Mouse (Mus musculus) hindbrain, embryonic 16.5 days (tissue): ENCODE measurements around the gene Aifm2. TPM values are rescaled to one million over a fixed set of nuclear protein-coding genes. Genes with fewer than 3 reads are reported as not detected.

ENCODE experiments used
- ATAC-seq: fragments of 200-750 bp; cut with Nextera tagmentation; 2 replicates; pipeline ENCODE4 v1.8.0; 2017; ENCODE audit warnings: moderate TSS enrichment, moderate library complexity
- H3K27ac ChIP-seq: fragments of 300-500 bp; sonication (generic); 2 replicates; pipeline ENCODE4 v1.5.1; 2014; ENCODE audit warnings: low read depth, mild to moderate bottlenecking, control low read depth, low read length, moderate library complexity
- H3K27me3 ChIP-seq: fragments of 300-500 bp; sonication (generic); replicated peaks from 2 replicates; pipeline ENCODE4 v1.6.1; 2014; ENCODE audit warnings: low read length; ENCODE audit not compliant: control insufficient read depth, insufficient read depth
- H3K36me3 ChIP-seq: fragments of 300-500 bp; sonication (generic); 2 replicates; pipeline ENCODE4 v1.6.1; 2014; ENCODE audit warnings: mild to moderate bottlenecking, low read length, moderate library complexity, mixed read lengths; ENCODE audit not compliant: control insufficient read depth, insufficient read depth
- H3K4me1 ChIP-seq: fragments of 300-500 bp; sonication (generic); 2 replicates; pipeline ENCODE4 v1.6.1; 2014; ENCODE audit warnings: low read depth, low read length; ENCODE audit not compliant: control insufficient read depth, insufficient read depth
- H3K4me2 ChIP-seq: fragments of 300-500 bp; sonication (generic); 2 replicates; pipeline ENCODE4 v1.6.1; 2014; ENCODE audit warnings: mild to moderate bottlenecking, low read length, control low read depth, moderate library complexity
- H3K4me3 ChIP-seq: fragments of 300-500 bp; sonication (generic); 2 replicates; pipeline ENCODE4 v1.5.1; 2014; ENCODE audit warnings: mild to moderate bottlenecking, low read length, control low read depth, moderate library complexity
- H3K9ac ChIP-seq: fragments of 300-500 bp; sonication (generic); 2 replicates; pipeline ENCODE4 v1.6.1; 2014; ENCODE audit warnings: low read depth, mild to moderate bottlenecking, control low read depth, low read length, moderate library complexity
- H3K9me3 ChIP-seq: fragments of 300-500 bp; sonication (generic); 2 replicates; pipeline ENCODE4 v1.6.1; 2014; ENCODE audit warnings: mild to moderate bottlenecking, low read length, moderate library complexity; ENCODE audit not compliant: control insufficient read depth
- WGBS: fragments of 180-500 bp; shearing (Covaris S2); extraction: QIAGEN DNeasy Blood & Tissue Kit; methylation state at CpG from one replicate; pipeline ENCODE4 v1.1.7; 2014; 5-methylcytosine and 5-hydroxymethylcytosine counted together
- polyA plus RNA-seq: library from polyadenylated mRNA; unstranded; fragments of >200 nt; fragmentation: Nextera tagmentation; extraction: Ambion mirVana; gene quantifications from 2 replicates; pipeline ENCODE4 v1.2.1, GENCODE M21; 2015

The Aifm2 gene
- polyA plus RNA-seq, 1 experiment from 2014 or later, result 19.2 TPM

DNA sequence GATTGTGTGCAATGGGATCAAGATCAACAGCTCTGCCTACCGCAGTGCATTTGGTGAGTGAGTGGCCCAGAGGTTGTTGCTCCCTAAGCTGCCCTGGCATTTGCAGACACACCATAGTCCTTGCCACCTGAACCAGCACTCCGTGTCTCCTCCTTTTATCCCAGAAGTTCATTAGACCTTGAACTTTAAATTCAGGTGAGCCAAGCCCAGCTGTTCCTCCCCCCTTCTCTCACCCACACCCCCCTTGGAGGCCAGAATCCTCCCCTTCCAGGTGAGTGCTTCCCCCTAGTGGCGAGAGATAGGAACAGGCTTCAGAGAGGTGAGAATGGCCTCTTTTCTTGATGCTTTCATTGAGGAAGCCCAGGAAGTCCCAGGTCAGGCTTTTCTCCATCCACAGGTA, 19.3 kb downstream of the Aifm2 start:
- Histone ChIP-seq H3K36me3 (peaks cover 11% of the 10 kb centered on the region; the same call in 1 of the 2 replicates), H3K9ac (no peak overlapping the region), H3K27ac (no peak overlapping the region), H3K9me3 (no peaks in the 10 kb centered on the region), H3K27me3 (no peaks in the 10 kb centered on the region), H3K4me3 (no peak overlapping the region), H3K4me1 (no peaks in the 10 kb centered on the region), H3K4me2 (no peak overlapping the region)
- no peak for ATAC-seq
- 46% methylated on average over 3 of the region's 3 CpGs for WGBS

- 75% methylated on average over 10 of the region's 10 CpGs for WGBS
- H3K4me1 ChIP-seq, result no peaks in the 10 kb centered on the region
- no peak overlapping the region for H3K4me2 ChIP-seq
- H3K9ac ChIP-seq, result no peak overlapping the region
- peak overlapping the region; percentile 54; the same call in 1 of the 2 replicates for H3K27ac ChIP-seq
- ATAC-seq, result 0 out of 2 replicates have a peak, but pooled peaks have one; percentile 41
- no peak overlapping the region for H3K4me3 ChIP-seq
- no peaks in the 10 kb centered on the region for H3K27me3 ChIP-seq
- H3K36me3 ChIP-seq, result peaks cover 22% of the 10 kb centered on the region
- H3K9me3 ChIP-seq, result no peaks in the 10 kb centered on the region
Measured at GRCm38 (mm10) chr10:61736671-61737078, 21.6 kb downstream of the Aifm2 start.

- 94% methylated on average over 1 of the region's 1 CpGs for WGBS
- Histone ChIP-seq H3K27ac (no peak overlapping the region), H3K9me3 (no peaks in the 10 kb centered on the region), H3K9ac (no peak overlapping the region), H3K4me2 (no peak overlapping the region), H3K4me3 (no peak overlapping the region), H3K27me3 (no peaks in the 10 kb centered on the region), H3K36me3 (peaks cover 25% of the 10 kb centered on the region), H3K4me1 (no peaks in the 10 kb centered on the region)
- ATAC-seq, result no peak
Measured at GRCm38 (mm10) chr10:61737537-61737936, 22.5 kb downstream of the Aifm2 start.

- ATAC-seq, result no peak
- Histone ChIP-seq H3K9ac (no peak overlapping the region), H3K27me3 (no peaks in the 10 kb centered on the region), H3K9me3 (no peaks in the 10 kb centered on the region), H3K4me3 (no peak overlapping the region), H3K36me3 (peaks cover 30% of the 10 kb centered on the region), H3K4me2 (no peak overlapping the region), H3K27ac (no peak overlapping the region), H3K4me1 (no peaks in the 10 kb centered on the region)
- WGBS, result 92% methylated on average over 4 of the region's 4 CpGs
Measured at GRCm38 (mm10) chr10:61738126-61738525, 23.1 kb downstream of the Aifm2 start.

GRCm38 (mm10) chr10:61741306-61741705, 26.2 kb downstream of the Aifm2 start:
- no peak for ATAC-seq
- H3K27me3 ChIP-seq, result no peaks in the 10 kb centered on the region
- 77% methylated on average over 1 of the region's 1 CpGs for WGBS

GRCm38 (mm10) chr10:61741873-61742272, 26.8 kb downstream of the Aifm2 start:
- WGBS, result 93% methylated on average over 4 of the region's 4 CpGs

More at GRCm38 (mm10) chr10:61741306-61741705, 26.2 kb downstream of the Aifm2 start:
- H3K4me3 ChIP-seq, result no peak overlapping the region
- no peak overlapping the region for H3K4me2 ChIP-seq
- no peak overlapping the region for H3K27ac ChIP-seq
- H3K36me3 ChIP-seq, result peaks cover 56% of the 10 kb centered on the region
- no peaks in the 10 kb centered on the region for H3K4me1 ChIP-seq
- peaks cover 4% of the 10 kb centered on the region; the same call in 1 of the 2 replicates for H3K9me3 ChIP-seq
- H3K9ac ChIP-seq, result no peak overlapping the region

DNA sequence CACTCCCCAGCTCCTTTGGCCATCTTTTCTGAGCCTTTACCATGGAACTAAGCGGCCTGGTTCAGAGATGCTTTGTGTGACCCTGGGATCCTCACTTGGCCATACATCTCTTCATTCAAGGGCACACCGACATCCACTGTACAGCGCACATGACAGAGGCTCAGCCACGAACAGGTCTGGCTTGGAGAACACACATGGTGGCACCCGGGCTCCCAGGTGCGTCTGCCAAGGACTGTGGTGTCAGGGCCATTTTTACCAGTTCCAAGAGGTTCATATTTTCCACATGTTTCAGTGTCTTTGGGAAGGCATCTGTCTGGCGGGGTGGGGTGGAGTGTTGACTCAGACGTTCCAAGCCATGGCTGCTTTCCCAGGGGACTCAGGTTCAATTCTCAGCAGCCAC, 27.3 kb downstream of the Aifm2 start:
- Histone ChIP-seq H3K27me3 (no peaks in the 10 kb centered on the region), H3K4me2 (no peak overlapping the region), H3K4me1 (no peaks in the 10 kb centered on the region), H3K36me3 (peaks cover 65% of the 10 kb centered on the region), H3K9ac (no peak overlapping the region), H3K9me3 (peaks cover 4% of the 10 kb centered on the region; the same call in 1 of the 2 replicates), H3K27ac (no peak overlapping the region), H3K4me3 (no peak overlapping the region)
- no peak for ATAC-seq
- 94% methylated on average over 8 of the region's 8 CpGs for WGBS

More at GRCm38 (mm10) chr10:61741873-61742272, 26.8 kb downstream of the Aifm2 start:
- no peak overlapping the region for H3K27ac ChIP-seq
- H3K27me3 ChIP-seq, result no peaks in the 10 kb centered on the region
- H3K4me1 ChIP-seq, result no peaks in the 10 kb centered on the region
- H3K9ac ChIP-seq, result no peak overlapping the region
- H3K4me2 ChIP-seq, result no peak overlapping the region
- ATAC-seq, result no peak
- no peak overlapping the region for H3K4me3 ChIP-seq
- H3K36me3 ChIP-seq, result peaks cover 61% of the 10 kb centered on the region
- peaks cover 4% of the 10 kb centered on the region; the same call in 1 of the 2 replicates for H3K9me3 ChIP-seq

- H3K27ac ChIP-seq, result no peak overlapping the region
- H3K4me3 ChIP-seq, result no peak overlapping the region
- H3K9ac ChIP-seq, result no peak overlapping the region
- H3K4me1 ChIP-seq, result no peaks in the 10 kb centered on the region
- H3K4me2 ChIP-seq, result no peak overlapping the region
- no peaks in the 10 kb centered on the region for H3K27me3 ChIP-seq
- H3K9me3 ChIP-seq, result peaks cover 4% of the 10 kb centered on the region; the same call in 1 of the 2 replicates
- WGBS, result 85% methylated on average over 4 of the region's 4 CpGs
- ATAC-seq, result no peak
- H3K36me3 ChIP-seq, result peaks cover 67% of the 10 kb centered on the region
Measured at GRCm38 (mm10) chr10:61745133-61745532, 30.1 kb downstream of the Aifm2 start.

- no peak overlapping the region for H3K27ac ChIP-seq
- H3K9me3 ChIP-seq, result peaks cover 4% of the 10 kb centered on the region; the same call in 1 of the 2 replicates
- no peaks in the 10 kb centered on the region for H3K27me3 ChIP-seq
- 82% methylated on average over 13 of the region's 13 CpGs for WGBS
- H3K4me2 ChIP-seq, result no peak overlapping the region
- ATAC-seq, result no peak
- no peak overlapping the region for H3K9ac ChIP-seq
- H3K36me3 ChIP-seq, result peaks cover 69% of the 10 kb centered on the region
- no peaks in the 10 kb centered on the region for H3K4me1 ChIP-seq
- H3K4me3 ChIP-seq, result no peak overlapping the region
Measured at GRCm38 (mm10) chr10:61747302-61747701, 32.2 kb downstream of the Aifm2 start.
